Mouse (Mus musculus) hindbrain, embryonic 14.5 days (tissue): ENCODE data around the gene Gm364. TPM values are rescaled to one million over a fixed set of nuclear protein-coding genes. Genes with fewer than 3 reads are reported as not detected.
A peak's percentile ranks its signal among the peaks of the same experiment; 100 is the strongest.

ENCODE experiments used
- ATAC-seq: fragments of 200-750 bp; cut with Nextera tagmentation; 2 replicates; pipeline ENCODE4 v1.8.0; 2017; ENCODE audit warnings: moderate number of reproducible peaks, mild to moderate bottlenecking, moderate TSS enrichment, moderate library complexity; ENCODE audit not compliant: low FRiP score
- DNase-seq: peaks from one replicate; pipeline ENCODE4 v3.0.0-alpha.2; 2015; ENCODE audit warnings: low spot score
- H3K27ac ChIP-seq: fragments of 300-500 bp; sonication (generic); 2 replicates; pipeline ENCODE4 v1.5.1; 2014; ENCODE audit warnings: mild to moderate bottlenecking, moderate library complexity
- H3K27me3 ChIP-seq: fragments of 300-500 bp; sonication (generic); 2 replicates; pipeline ENCODE4 v1.6.1; 2014; ENCODE audit warnings: mild to moderate bottlenecking, low read length, mixed read lengths; ENCODE audit not compliant: control insufficient read depth, insufficient read depth
- H3K36me3 ChIP-seq: fragments of 300-500 bp; sonication (generic); replicated peaks from 2 replicates; pipeline ENCODE4 v1.6.1; 2014; ENCODE audit not compliant: control insufficient read depth, insufficient read depth
- H3K4me1 ChIP-seq: fragments of 300-500 bp; sonication (generic); replicated peaks from 2 replicates; pipeline ENCODE4 v1.6.1; 2014; ENCODE audit warnings: antibody characterized with exemption, low read length, mixed read lengths; ENCODE audit not compliant: control insufficient read depth, insufficient read depth
- H3K4me2 ChIP-seq: fragments of 300-500 bp; sonication (generic); replicated peaks from 2 replicates; pipeline ENCODE4 v1.6.1; 2014; ENCODE audit warnings: mild to moderate bottlenecking, moderate library complexity
- H3K4me3 ChIP-seq: fragments of 300-500 bp; sonication (generic); replicated peaks from 2 replicates; pipeline ENCODE4 v1.5.1; 2014; ENCODE audit warnings: mild to moderate bottlenecking, low read length
- H3K9ac ChIP-seq: fragments of 300-500 bp; sonication (generic); 2 replicates; pipeline ENCODE4 v1.6.1; 2014
- H3K9me3 ChIP-seq: fragments of 300-500 bp; sonication (generic); 2 replicates; pipeline ENCODE4 v1.6.1; 2016; ENCODE audit warnings: low read length; ENCODE audit not compliant: control insufficient read depth
- WGBS: fragments of 180-500 bp; shearing (Covaris S2); extraction: QIAGEN DNeasy Blood & Tissue Kit; methylation state at CpG from one replicate; pipeline ENCODE4 v1.1.7; 2014; 5-methylcytosine and 5-hydroxymethylcytosine counted together
- polyA plus RNA-seq: library from polyadenylated mRNA; unstranded; fragments of >200 nt; fragmentation: Nextera tagmentation; extraction: Ambion mirVana; gene quantifications from 2 replicates; pipeline ENCODE4 v1.2.1, GENCODE M21; 2014

The Gm364 gene
- polyA plus RNA-seq, 1 experiment from 2014 or later: not detected

- Histone ChIP-seq H3K9me3 (no peaks in the 10 kb centered on the region), H3K36me3 (peaks cover 23% of the 10 kb centered on the region), H3K4me3 (peak within 1 kb of the TSS; percentile 68), H3K9ac (peak within 1 kb of the TSS; percentile 91), H3K4me2 (peak within 1 kb of the TSS; percentile 54), H3K27ac (peak within 1 kb of the TSS; percentile 96), H3K4me1 (0 out of 2 replicates have a peak, but pooled peaks cover 3% of the 10 kb centered on the region), H3K27me3 (no peaks in the 10 kb centered on the region)
- DNase-seq: peak; percentile 90
- ATAC-seq: peak; percentile 95
- 14% methylated on average over 50 of the region's 50 CpGs for WGBS
Measured at GRCm38 (mm10) chrX:57392367-57393246, 16.3 kb upstream of the Gm364 start, which contains the start of gene Rbmx. Gene Rbmx (minus strand): TSS chrX:57393036.

- ATAC-seq: 0 out of 2 replicates have a peak, but pooled peaks have one; percentile 18
- H3K4me3 ChIP-seq: peak overlapping the region; percentile 68
- WGBS: 30% methylated on average over 7 of the region's 7 CpGs
- DNase-seq: peak; percentile 33
- peak overlapping the region; percentile 52 for H3K4me2 ChIP-seq
- no peaks in the 10 kb centered on the region for H3K27me3 ChIP-seq
- H3K9ac ChIP-seq: peak overlapping the region; percentile 44; the same call in 1 of the 2 replicates
- H3K27ac ChIP-seq: no peak overlapping the region
- H3K36me3 ChIP-seq: peaks cover 16% of the 10 kb centered on the region
- H3K9me3 ChIP-seq: no peaks in the 10 kb centered on the region
- 0 out of 2 replicates have a peak, but pooled peaks cover 3% of the 10 kb centered on the region for H3K4me1 ChIP-seq
Measured at GRCm38 (mm10) chrX:57393412-57393811, 15.5 kb upstream of the Gm364 start.

GRCm38 (mm10) chrX:57401388-57401787, 7.6 kb upstream of the Gm364 start:
- H3K4me3 ChIP-seq: no peak overlapping the region
- DNase-seq (no peak), ATAC-seq (no peak)
- no peak overlapping the region for H3K27ac ChIP-seq
- no peaks in the 10 kb centered on the region for H3K4me1 ChIP-seq
- WGBS: 85% methylated on average over 1 of the region's 1 CpGs
- H3K27me3 ChIP-seq: no peaks in the 10 kb centered on the region
- no peak overlapping the region for H3K9ac ChIP-seq
- no peak overlapping the region for H3K4me2 ChIP-seq
- no peaks in the 10 kb centered on the region for H3K9me3 ChIP-seq
- H3K36me3 ChIP-seq: no peaks in the 10 kb centered on the region

GRCm38 (mm10) chrX:57403651-57404050, 5.3 kb upstream of the Gm364 start:
- H3K9ac ChIP-seq: no peak overlapping the region
- no peak for DNase-seq
- no peaks in the 10 kb centered on the region for H3K4me1 ChIP-seq
- H3K9me3 ChIP-seq: no peaks in the 10 kb centered on the region
- H3K27me3 ChIP-seq: no peaks in the 10 kb centered on the region
- no peak overlapping the region for H3K4me2 ChIP-seq
- H3K27ac ChIP-seq: no peak overlapping the region
- no peaks in the 10 kb centered on the region for H3K36me3 ChIP-seq
- H3K4me3 ChIP-seq: no peak overlapping the region
- no peak for ATAC-seq

- H3K27ac ChIP-seq: no peak overlapping the region
- no peak overlapping the region for H3K9ac ChIP-seq
- no peaks in the 10 kb centered on the region for H3K9me3 ChIP-seq
- H3K4me3 ChIP-seq: no peak overlapping the region
- ATAC-seq (no peak), DNase-seq (peak; percentile 75)
- no peaks in the 10 kb centered on the region for H3K36me3 ChIP-seq
- H3K4me1 ChIP-seq: no peaks in the 10 kb centered on the region
- WGBS: 9% methylated on average over 2 of the region's 2 CpGs
- no peaks in the 10 kb centered on the region for H3K27me3 ChIP-seq
- no peak overlapping the region for H3K4me2 ChIP-seq
Measured at GRCm38 (mm10) chrX:57431610-57432009, 22.7 kb downstream of the Gm364 start.

- ATAC-seq (no peak), DNase-seq (no peak)
- Histone ChIP-seq H3K27ac (no peak overlapping the region), H3K9me3 (no peaks in the 10 kb centered on the region), H3K4me1 (no peaks in the 10 kb centered on the region), H3K9ac (no peak overlapping the region), H3K4me3 (no peak overlapping the region), H3K4me2 (no peak overlapping the region), H3K36me3 (no peaks in the 10 kb centered on the region), H3K27me3 (no peaks in the 10 kb centered on the region)
- WGBS: 97% methylated on average over 2 of the region's 2 CpGs
Measured at GRCm38 (mm10) chrX:57433897-57434296, 24.9 kb downstream of the Gm364 start.

GRCm38 (mm10) chrX:57503634-57504033, 94.7 kb downstream of the Gm364 start, which contains the start of gene Gpr101:
Gene Gpr101 (minus strand): TSS chrX:57503757.
- peak; percentile 69; the same call in 1 of the 2 replicates for ATAC-seq
- Histone ChIP-seq H3K4me2 (peak within 1 kb of the TSS; percentile 73), H3K4me3 (peak within 1 kb of the TSS; percentile 41), H3K9me3 (no peaks in the 10 kb centered on the region), H3K27me3 (peaks cover 6% of the 10 kb centered on the region; the same call in 1 of the 2 replicates), H3K36me3 (no peaks in the 10 kb centered on the region), H3K4me1 (no peaks in the 10 kb centered on the region), H3K9ac (peak within 1 kb of the TSS; percentile 53), H3K27ac (no peak within 1 kb of the TSS)
- no peak for DNase-seq
- 16% methylated on average over 12 of the region's 28 CpGs for WGBS

- H3K27ac ChIP-seq: no peak overlapping the region
- no peaks in the 10 kb centered on the region for H3K4me1 ChIP-seq
- no peak overlapping the region for H3K9ac ChIP-seq
- H3K4me3 ChIP-seq: no peak overlapping the region
- WGBS: 79% methylated on average over 1 of the region's 1 CpGs
- ATAC-seq (no peak), DNase-seq (no peak)
- H3K27me3 ChIP-seq: peaks cover 6% of the 10 kb centered on the region; the same call in 1 of the 2 replicates
- no peak overlapping the region for H3K4me2 ChIP-seq
- no peaks in the 10 kb centered on the region for H3K9me3 ChIP-seq
- no peaks in the 10 kb centered on the region for H3K36me3 ChIP-seq
Measured at GRCm38 (mm10) chrX:57506247-57506646, 97.3 kb downstream of the Gm364 start.
